Mouse (Mus musculus): ENCODE measurements around the gene Socs3.

Socs3 gene

DNA sequence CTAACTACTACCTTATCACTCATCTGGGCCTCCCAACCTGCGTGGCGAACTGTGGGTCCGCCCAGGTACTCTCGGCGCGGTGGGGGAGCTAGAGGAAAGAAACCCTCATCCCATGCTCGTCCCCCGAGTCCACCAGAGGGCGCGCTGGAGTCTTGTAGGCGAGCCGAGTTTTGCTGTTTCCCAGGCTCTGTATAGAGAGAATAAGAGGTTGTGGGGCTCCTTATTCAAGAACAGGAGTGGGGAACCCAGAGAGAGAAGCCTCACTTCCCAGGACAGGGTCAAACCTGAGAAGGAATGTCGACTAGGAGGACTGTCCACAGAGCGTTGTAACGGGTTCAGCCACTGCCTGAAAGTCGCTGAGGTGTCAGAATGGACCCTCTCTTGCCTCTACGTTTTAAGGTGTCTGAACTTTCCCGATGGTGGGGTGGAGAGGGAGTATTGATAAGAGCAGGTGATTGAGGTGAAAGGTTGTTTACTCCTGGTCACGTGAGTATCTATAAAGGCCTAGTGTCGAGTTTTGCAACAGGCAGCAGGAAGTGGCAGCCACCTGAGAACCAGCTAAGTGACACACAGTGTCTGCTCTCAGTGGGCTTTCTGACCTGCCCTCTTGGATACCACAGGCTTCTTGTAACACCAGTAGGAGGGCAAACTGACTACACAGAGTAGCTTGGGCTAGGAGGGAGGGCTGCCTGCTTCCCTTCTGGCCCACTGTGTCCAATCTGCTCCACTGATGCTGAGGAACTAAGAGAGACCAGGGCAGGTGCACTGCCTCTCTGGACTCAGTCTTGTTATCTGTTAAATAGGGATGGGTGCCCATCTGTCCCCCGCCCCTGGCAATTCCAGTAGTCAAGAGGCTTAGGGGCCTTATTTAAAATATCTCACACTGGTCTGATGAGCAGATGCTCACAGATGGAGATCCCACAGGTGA is at the start of gene Socs3:
TSS of gene Socs3 (minus strand) at position 103 of the 928 bp plus-strand sequence.
- DNase-seq (ENCODE audit: low read depth, low spot score) = peak; percentile 82

DNA sequence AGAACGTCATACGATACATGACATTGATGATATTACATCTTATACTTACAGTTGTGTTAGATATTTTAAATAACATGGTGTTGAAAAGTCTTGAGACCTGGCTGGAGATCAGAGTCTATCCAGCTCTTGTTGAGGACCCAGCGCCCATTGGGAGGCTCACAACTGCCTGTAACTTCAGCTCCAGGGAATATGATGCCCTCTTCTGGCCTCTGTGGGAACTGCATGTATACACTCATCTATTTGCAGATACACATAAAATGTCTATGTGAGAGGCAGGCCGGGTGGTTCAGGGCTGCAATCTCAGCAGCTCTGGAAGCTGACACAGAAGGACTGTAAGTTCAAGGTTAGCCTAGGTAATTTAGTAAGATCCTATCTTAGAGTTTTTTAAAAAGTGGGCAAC is 48.5 kb upstream of the Socs3 start:
- DNase-seq (ENCODE audit: low read depth, low spot score) = no peak

DNA sequence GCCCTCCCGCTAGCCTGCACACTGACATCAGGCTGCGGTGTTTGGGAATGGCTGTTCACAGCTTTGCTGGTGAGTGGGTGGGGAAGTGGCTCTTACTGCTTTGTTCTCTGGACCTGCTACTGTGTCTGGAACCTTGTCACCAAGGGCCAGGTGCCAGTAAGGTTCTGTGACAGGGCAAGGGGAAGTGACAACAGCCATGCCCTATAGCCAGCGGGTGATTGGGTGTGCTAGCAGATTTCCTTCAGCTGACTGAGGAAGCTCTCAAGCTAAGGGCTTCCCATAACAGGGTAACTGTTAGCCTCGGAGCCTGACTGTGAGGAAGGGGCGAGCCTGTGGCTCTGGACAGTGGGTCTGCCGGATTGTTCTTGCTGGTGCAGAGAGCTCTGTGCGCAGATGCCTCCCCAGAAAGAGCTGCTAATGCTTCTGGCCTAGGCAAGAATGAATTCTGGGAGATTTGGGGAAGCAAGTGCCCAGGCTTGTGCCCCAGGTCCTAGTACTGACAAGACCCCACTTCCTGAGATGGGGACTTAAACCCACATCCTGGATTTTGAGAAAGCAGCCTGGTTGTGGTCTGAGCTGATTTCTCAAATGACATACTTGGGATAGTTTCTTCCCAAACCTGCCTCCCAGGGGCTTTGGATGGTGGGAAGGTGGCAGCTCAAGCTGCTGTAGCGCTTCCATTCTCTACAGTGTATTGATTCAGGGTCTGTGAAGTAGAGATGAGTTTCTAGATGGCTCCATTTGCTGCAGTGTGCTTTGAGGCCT is 45.7 kb upstream of the Socs3 start:
- DNase-seq (ENCODE audit: low read depth, low spot score) = no peak

DNA sequence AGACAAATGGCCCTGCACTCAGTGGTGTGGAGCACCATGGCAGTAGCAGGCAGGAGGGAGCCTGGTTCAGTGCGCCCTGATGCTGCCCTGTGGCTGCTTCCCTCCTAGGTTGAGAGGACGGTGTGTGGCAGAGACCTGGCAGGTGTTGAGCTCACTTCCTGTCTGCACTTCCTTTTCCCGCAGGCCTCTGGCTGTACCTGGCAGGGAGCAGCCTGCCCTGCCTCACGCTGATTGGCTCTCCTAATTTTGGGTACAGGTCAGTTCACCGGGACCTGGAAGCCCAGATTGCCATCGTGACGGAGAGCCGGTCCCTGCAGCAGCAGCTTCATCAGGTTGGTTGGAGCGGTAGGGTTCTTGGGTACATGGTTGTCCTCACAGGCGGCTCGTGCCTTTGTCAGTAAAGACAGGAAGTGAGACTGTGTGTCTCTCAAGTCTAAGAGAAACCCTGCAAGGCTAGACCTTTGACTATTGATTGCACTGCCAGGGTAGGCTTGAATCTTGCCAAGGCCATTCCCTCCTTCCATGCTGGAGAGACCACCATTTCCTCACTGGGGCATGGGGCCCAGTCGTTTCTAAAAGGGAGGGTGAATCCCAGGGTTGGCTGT is 44.6 kb upstream of the Socs3 start:
- DNase-seq (ENCODE audit: low read depth, low spot score) = no peak

DNA sequence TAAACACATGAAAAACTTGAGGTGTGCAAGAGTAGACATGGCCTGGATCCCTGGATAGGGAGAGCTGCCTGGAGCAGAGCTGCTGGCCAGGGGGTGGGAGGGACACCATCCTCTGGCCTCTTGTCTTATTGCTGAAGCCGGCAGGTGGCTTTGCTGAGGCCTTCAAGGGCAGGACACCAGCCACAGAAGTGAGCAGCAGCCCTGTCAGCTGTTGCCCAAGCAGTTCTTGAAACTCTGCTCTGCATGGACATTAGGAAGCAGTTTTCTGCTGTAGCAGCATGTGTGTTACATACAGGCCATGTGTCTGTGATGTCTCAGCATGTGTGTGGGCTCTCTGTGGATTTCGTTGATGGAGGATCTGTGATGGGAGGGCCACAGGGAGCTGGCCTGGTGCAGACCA is 43.5 kb upstream of the Socs3 start:
- no peak for DNase-seq (ENCODE audit: low read depth, low spot score)

DNA sequence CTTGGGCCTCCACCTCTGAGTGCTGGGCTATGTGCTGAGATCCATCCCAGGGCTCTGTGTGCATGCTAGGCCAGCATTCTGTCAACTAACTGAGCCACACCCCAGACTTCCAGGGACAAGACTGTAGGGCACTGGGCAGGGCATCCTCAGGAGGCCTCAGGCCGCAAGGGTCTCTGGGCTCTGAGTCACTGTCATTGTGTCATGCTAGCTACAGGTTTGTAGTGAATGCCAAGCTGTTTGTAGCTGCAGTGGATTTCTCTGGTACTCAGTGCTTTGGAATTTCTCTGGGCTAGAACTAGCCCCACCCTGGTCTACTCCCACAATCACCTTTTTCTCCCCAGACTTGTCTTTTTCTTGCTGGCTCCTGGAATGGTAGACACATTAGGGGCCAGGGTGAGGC is 42.7 kb upstream of the Socs3 start:
- DNase-seq (ENCODE audit: low read depth, low spot score) = no peak

DNA sequence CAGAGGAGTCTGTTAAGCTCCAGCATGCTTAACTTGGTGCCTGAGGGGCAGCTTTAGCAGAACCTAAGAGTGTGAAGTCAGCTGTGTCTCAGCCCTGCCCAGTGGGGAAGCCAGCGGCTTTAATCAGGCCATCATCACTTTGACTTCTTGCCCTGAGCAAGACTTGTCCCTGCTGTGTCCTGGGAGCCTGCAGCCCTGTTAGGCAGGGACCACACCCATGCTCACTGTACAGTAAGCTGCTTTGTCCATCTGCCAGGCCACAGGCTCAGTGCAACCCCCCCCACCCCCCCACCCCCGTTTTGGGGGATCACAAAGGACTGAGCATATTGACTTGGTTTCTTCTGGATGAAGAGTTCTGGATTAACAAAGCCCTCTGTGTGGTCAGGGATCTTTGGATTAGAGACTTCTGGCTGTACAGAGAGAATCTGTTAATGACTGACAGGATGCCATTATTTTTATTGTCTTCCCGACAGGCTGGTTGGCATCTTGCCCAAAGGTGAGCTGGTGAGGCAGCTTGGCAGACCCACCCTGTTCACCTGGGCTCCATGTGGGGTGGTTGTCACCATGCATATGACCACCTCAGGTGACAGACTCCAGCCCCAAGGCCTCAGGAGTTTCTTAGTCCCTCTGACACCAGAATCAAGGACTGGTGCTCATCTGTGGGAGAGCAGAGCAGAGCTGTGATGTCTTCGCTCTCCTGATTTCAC is 40.2 kb upstream of the Socs3 start:
- DNase-seq (ENCODE audit: low read depth, low spot score) = no peak

DNA sequence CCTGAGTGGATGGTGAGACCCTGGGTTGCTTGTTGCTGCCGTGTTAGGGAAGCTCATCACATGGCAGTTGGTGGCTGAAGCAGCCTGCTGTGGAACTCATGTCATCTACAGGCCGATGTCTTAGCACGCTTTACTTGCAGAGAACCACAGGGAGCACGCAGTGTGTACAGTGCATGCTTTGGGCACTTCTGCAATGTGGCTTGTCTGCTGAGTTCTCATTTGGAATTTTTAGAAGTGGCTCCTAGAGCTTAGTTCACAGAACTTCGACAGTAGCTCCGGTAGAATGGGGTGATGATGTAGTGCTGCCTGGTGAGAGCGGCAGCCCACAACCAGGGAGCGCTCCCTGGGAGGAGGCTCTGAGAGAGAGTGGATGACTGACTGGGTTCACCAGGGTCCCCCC is 39.0 kb upstream of the Socs3 start:
- DNase-seq (ENCODE audit: low read depth, low spot score) = no peak

DNA sequence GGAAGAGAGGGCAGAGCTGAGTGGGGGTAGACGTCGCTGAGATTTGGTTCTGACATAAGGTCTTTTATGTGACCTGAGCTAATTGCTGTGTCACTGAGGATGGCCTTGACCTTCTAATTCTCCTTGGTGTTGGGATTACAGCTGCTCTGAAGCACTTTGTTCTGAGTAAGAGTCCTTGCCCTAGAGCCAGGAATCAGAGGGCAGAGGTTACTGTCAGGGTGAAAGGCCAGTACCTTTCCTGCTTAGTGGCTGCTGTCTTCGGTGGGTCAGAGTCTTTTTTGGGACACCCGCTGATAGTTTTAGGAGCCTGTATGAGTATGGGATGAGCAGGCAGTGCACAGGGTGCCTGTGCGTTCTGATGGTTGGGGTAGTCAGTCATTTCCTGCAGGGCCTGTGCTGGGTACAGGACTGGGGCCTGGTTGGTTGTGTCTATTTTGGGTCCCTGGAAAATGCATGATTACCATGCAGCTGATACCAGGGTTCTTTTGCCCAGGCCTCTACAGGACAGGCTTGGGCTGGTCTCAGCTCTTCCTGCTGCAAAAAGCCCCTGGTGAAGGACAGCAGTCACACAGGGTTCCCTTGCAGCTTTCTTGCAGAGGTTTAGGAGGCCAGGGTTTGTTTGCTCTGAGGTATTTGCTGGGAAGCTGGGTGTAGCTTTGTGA is 38.4 kb upstream of the Socs3 start:
- no peak for DNase-seq (ENCODE audit: low read depth, low spot score)

DNA sequence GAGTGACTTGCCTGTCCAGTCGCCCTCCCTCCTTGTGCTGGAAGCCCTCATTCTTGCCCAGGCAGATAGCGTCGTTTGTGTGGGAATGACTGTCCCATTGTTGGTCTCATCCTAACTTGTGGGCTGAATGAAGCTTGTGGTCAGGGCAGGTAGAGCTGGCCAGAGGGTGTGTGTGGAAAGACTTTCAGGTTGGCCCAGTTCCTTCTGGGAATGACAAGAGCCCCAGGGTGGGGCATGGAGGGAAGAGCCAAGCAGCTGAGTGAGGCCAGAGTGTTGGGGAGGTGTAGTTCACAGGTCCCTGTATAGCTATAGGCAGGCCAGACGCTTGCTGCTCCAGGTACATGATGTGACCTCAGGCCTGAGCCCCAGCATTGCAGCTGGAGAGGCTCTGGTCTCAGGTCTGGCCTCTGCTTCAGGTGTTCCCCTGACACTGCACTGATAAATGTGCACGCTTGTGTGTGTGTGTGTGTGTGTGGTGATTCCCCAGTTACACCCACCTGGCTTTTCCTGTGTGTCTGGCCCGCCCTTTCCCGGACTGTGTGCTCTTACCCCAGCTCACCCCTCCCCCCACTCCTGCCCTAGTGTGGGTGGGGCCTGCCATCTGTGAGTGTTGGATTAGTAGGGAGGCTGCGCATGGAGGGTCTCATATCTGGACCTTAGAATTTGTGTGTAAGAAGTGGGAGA is 37.8 kb upstream of the Socs3 start:
- DNase-seq (ENCODE audit: low read depth, low spot score) = no peak

DNA sequence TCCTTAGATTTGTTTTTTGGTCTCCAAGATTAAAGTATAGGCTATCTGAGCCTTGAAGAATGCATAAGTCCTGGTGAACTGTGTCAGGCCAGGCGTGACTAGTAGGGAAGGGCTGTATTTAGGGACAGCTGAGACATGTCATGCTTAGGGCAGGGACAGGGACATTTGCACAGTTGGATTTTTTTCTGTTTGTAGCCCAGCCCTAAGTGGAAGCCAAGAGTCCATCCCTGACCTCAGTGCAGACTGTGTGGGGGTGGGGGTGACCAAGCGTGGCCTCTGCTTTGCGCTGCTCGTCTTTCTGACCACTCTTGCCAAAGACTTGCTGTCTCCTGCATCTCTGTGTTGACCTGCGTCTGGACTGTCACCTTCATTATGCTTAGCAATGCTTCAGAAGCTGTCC is 34.4 kb upstream of the Socs3 start:
- no peak for DNase-seq (ENCODE audit: low read depth, low spot score)

DNA sequence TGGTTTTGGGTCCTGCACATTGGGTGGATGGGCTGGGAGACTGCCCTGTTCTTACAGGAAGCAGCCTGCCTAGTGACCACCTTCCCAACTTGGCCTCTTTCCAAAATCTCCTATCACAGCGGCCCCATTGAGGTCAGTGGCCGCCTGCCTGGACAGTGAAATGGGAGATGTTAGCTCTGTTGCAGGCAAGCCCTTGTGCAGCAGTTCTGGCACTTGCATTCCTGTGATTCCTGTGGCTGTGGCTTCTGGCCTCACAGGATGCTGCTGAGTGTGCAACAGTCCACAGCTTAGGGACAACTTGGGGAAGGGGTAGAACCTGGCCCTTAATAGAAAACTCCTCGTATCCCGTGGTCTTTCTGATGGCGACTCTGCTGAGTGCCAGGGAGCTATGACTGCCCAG is 33.9 kb upstream of the Socs3 start:
- DNase-seq (ENCODE audit: low read depth, low spot score) = no peak

DNA sequence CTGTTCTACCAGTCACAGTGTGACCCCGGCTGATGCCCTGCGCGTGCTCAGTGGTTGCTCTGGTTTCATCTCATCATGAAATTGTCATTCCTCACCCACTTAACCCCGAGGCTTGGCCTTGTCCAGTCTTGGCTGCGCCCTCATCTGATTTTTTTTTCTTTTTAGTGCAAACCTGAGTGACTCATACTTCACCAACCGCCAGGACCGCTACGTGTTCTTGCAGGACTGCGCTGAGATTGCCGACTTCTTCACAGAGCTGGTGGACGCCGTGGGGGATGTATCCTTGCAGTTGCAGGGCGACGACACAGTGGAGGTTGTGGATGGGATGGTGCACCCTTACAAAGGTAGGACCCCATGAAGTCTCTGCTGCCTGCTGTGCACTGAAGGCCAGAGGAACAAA is 33.3 kb upstream of the Socs3 start:
- DNase-seq (ENCODE audit: low read depth, low spot score) = no peak

DNA sequence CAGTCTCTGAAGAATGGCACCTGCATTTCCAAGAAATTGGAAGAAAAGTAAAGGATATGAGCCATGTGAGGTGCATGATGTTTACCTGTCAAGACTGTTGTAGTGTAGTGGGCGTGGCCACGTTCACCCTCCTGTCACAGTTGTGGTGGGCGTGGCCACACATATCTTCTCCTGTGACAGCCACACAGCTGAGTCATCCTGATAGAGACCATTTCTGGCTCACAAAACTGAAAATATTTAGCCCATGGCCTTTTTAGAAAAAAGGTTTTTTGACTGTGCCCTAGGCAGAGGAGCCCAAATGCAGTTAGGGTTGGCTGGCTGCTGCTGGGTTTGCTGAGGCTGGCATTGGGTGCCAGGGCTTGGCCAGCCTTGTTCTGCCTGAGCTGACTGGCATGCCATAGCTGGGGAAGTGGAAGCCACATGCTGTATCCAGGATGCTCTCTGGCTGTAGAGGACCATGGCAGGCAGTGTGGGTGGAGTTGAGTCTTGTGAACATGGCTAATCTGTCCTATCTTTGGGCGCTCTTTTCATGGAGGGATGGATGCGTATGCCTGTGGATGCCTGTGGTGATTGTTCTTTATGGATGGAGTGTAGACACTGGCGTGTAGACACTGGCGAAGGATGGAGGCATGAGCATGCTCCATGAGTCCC is 30.8 kb upstream of the Socs3 start:
- DNase-seq (ENCODE audit: low read depth, low spot score) = no peak

DNA sequence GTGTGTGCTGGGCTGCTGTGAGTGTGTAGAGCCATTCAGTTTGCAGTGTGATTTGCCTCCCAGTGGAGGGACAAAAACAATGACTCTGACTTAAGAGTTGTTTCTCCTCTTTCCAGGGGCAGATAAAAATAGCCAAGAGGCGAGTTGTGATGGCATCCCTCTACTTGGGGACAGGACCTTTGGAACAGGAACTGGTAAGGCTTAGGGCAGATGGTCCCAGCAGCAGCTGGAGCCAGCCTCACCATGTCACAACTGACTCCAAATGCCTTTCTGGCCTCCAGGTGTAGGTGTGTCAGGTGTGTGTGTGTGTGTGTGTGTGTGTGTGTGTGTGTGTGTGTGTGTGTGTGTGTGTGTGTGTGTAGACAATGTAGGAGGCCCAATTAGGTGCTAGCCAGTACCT is 30.2 kb upstream of the Socs3 start:
- no peak for DNase-seq (ENCODE audit: low read depth, low spot score)

DNA sequence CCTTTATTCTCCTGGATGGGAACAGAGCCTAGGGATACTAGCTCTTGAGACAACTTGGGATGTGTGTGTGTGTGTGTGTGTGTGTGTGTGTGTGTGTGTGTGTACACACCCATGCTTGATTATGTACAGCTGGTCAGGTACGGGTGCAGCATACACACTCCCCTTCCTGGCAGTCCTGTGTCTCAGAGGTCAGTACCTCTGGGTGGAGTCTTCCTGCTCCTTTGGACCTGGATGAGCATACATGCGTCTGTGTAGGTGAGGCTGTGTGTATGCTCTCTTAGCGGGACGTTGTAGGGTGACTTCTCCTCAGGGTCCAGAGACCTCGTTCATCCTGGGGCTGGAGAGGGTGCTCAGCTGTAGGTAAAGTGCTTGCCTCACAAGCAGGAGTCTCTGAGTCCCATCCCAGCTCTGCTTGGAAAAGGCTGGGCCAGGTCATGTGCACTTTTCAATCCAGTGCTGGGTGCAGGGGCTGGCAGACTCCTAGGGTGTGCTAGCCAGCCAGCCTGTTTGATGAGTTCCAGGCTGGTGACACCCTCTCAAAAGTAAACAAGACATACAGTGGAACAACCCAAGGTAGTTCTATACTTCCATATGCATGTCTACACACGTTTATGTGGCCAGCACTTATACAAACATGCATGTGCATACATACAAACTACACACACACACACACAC is 29.6 kb upstream of the Socs3 start:
- no peak for DNase-seq (ENCODE audit: low read depth, low spot score)

DNA sequence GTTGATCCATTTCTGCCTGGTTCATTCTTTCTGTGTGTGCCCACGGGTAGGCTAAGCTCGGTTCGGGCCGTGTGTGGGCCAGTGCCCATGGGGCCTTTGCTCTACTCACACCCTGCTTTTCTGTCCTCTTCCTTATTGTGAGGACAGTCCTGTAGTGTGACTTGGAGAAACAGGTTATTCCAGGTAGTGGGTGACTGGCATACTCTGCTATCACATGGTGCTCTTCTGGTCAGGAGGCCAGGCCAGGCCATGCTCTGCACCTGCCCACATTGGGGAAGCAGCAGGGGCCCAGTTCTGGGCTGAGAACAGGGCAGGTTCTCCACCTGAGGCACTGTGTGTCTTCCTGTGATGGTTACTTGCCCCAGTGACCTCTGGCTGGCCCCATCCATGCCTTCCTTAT is 28.5 kb upstream of the Socs3 start:
- no peak for DNase-seq (ENCODE audit: low read depth, low spot score)

DNA sequence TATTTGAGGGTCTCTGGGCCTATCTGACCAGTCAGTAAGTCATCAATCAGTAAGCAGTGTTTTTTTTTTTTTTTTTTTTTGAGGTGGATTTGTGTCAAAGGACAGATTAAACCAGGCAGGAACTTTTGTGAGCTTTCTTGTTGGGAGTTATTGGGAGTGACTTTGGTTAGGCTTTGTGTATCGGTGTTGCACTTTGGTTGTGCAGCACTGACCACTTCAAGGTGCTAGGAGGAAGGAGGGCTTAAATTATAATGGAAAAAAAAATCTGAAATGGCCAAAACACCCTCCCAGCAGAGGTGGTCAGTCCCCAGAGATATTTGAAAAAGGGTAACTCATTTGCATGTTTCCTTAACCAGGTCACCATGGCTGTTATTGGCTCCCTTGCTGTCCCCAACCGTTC is 27.2 kb upstream of the Socs3 start:
- no peak for DNase-seq (ENCODE audit: low read depth, low spot score)

DNA sequence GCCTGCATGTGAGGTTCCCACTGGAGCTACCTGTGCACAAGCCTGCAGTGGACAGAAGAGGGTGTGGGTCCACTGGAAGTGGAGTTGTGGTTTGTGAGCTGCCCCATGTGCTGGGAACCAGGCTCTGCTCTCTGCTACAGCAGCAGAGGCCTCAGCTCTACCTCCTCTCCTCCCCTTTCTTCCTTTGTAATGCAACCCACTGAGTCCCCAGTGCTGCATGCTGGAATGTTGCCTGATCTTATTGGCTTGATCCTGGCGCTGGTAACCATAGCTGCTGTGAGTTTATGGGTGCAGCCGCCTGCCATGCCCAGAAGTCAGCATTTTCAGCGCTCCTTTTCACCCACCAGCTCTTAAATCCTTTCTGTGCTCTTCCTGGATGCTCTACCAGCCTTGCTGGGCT is 26.2 kb upstream of the Socs3 start:
- no peak for DNase-seq (ENCODE audit: low read depth, low spot score)

DNA sequence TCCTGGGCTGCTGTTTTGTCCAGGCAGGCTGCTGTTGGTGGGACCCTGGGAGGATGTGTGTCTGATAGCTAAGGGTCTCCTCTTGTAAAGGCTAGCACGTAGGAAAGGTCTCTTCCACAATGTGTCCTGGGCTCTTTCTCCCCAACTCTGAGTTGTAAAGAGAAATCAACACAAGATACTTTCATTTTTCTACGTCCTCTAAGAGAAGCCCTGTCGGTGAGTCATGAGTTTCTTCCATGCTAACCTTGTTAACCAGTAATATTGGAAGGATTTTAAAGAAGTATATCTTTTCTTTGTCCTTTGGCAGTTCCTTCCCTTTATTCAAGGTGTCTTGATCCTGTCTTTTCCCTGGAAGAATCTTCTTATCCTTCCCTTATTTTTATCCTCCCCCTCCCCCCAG is 25.8 kb upstream of the Socs3 start:
- no peak for DNase-seq (ENCODE audit: low read depth, low spot score)

All from retina, postnatal 7 days (tissue).